Mouse (Mus musculus) hindbrain, embryonic 11.5 days (tissue): Measurements from ENCODE around the gene Ufsp2. TPM values are rescaled to one million over a fixed set of nuclear protein-coding genes. Genes with fewer than 3 reads are reported as not detected.

Experiments
- ATAC-seq: fragments of 200-750 bp; cut with Nextera tagmentation; 2 replicates; pipeline ENCODE4 v1.8.0; 2017; ENCODE audit warnings: mild to moderate bottlenecking, moderate TSS enrichment, moderate library complexity; ENCODE audit not compliant: low FRiP score
- DNase-seq: peaks from one replicate; pipeline ENCODE4 v3.0.0-alpha.2; 2015; ENCODE audit warnings: low spot score
- H3K27ac ChIP-seq: fragments of 300-500 bp; sonication (generic); 2 replicates; pipeline ENCODE4 v1.5.1; 2014; ENCODE audit warnings: mild to moderate bottlenecking, low read depth, low read length
- H3K27me3 ChIP-seq: fragments of 300-500 bp; sonication (generic); 2 replicates; pipeline ENCODE4 v1.6.1; 2014; ENCODE audit warnings: mild to moderate bottlenecking, low read length, moderate library complexity, mixed read lengths; ENCODE audit not compliant: control insufficient read depth, insufficient read depth
- H3K36me3 ChIP-seq: fragments of 300-500 bp; sonication (generic); 2 replicates; pipeline ENCODE4 v1.6.1; 2014; ENCODE audit warnings: mild to moderate bottlenecking, low read length, moderate library complexity, mixed read lengths; ENCODE audit not compliant: control insufficient read depth, insufficient read depth
- H3K4me1 ChIP-seq: fragments of 300-500 bp; sonication (generic); replicated peaks from 2 replicates; pipeline ENCODE4 v1.6.1; 2014; ENCODE audit warnings: low read length, mixed read lengths; ENCODE audit not compliant: control insufficient read depth, insufficient read depth
- H3K4me2 ChIP-seq: fragments of 300-500 bp; sonication (generic); replicated peaks from 2 replicates; pipeline ENCODE4 v1.6.1; 2014; ENCODE audit warnings: mild to moderate bottlenecking, low read depth, low read length
- H3K4me3 ChIP-seq: fragments of 300-500 bp; sonication (generic); 2 replicates; pipeline ENCODE4 v1.5.1; 2014; ENCODE audit warnings: low read depth, low read length
- H3K9ac ChIP-seq: fragments of 300-500 bp; sonication (generic); 2 replicates; pipeline ENCODE4 v1.6.1; 2014; ENCODE audit warnings: low read depth, low read length
- H3K9me3 ChIP-seq: fragments of 300-500 bp; sonication (generic); 2 replicates; pipeline ENCODE4 v1.6.1; 2016; ENCODE audit warnings: low read length; ENCODE audit not compliant: control insufficient read depth
- WGBS: fragments of 180-500 bp; shearing (Covaris S2); extraction: QIAGEN DNeasy Blood & Tissue Kit; methylation state at CpG from one replicate; pipeline ENCODE4 v1.1.7; 2014; 5-methylcytosine and 5-hydroxymethylcytosine counted together
- polyA plus RNA-seq: library from polyadenylated mRNA; unstranded; fragments of >200 nt; fragmentation: Nextera tagmentation; extraction: Ambion mirVana; gene quantifications from 2 replicates; pipeline ENCODE4 v1.2.1, GENCODE M21; 2014

Ufsp2 gene
- polyA plus RNA-seq, 1 experiment from 2014 or later = 54.1 TPM

- no peak overlapping the region for H3K27ac ChIP-seq
- ATAC-seq (no peak), DNase-seq (no peak)
- H3K9me3 ChIP-seq = no peaks in the 10 kb centered on the region
- no peak overlapping the region for H3K4me2 ChIP-seq
- no peak overlapping the region for H3K4me3 ChIP-seq
- WGBS = 83% methylated on average over 13 of the region's 13 CpGs
- no peaks in the 10 kb centered on the region for H3K36me3 ChIP-seq
- no peak overlapping the region for H3K9ac ChIP-seq
- no peaks in the 10 kb centered on the region for H3K4me1 ChIP-seq
- H3K27me3 ChIP-seq = no peaks in the 10 kb centered on the region
Observed at GRCm38 (mm10) chr8:46040260-46040659, 64.9 kb downstream of the Ufsp2 start.

Other genes with a start within 250 kb of the Ufsp2 start
- gene Pdlim3, start 90.1 kb upstream of the Ufsp2 start, polyA plus RNA-seq = 2.9 and 3.4 TPM in 2 replicates
- gene Ccdc110, start 40.9 kb upstream of the Ufsp2 start, polyA plus RNA-seq = not detected in 2 replicates
- 3.9 and 4.2 TPM in 2 replicates for gene 1700029J07Rik, start 276 bp upstream of the Ufsp2 start, polyA plus RNA-seq
- 0.36 and 0.38 TPM in 2 replicates for gene Lrp2bp, start 23.8 kb downstream of the Ufsp2 start, polyA plus RNA-seq
- gene Ankrd37, start 30.2 kb downstream of the Ufsp2 start, polyA plus RNA-seq = 19.2 and 20.6 TPM in 2 replicates
- 18.5 and 21.9 TPM in 2 replicates for gene Cfap97, start 176.2 kb downstream of the Ufsp2 start, polyA plus RNA-seq
- 5.7 and 7.9 TPM in 2 replicates for gene Snx25, start 176.6 kb downstream of the Ufsp2 start, polyA plus RNA-seq
- 486 and 529 TPM in 2 replicates for gene Slc25a4, start 235.8 kb downstream of the Ufsp2 start, polyA plus RNA-seq